Mouse (Mus musculus): Measurements from ENCODE around the gene Coro2a. TPM values are rescaled to one million over a fixed set of nuclear protein-coding genes. Genes with fewer than 3 reads are reported as not detected.

Coro2a gene
- 4.3 and 7.0 TPM in 2 replicates for polyA plus RNA-seq (2015; fragmentation: Nextera tagmentation; extraction: Ambion mirVana)

DNA sequence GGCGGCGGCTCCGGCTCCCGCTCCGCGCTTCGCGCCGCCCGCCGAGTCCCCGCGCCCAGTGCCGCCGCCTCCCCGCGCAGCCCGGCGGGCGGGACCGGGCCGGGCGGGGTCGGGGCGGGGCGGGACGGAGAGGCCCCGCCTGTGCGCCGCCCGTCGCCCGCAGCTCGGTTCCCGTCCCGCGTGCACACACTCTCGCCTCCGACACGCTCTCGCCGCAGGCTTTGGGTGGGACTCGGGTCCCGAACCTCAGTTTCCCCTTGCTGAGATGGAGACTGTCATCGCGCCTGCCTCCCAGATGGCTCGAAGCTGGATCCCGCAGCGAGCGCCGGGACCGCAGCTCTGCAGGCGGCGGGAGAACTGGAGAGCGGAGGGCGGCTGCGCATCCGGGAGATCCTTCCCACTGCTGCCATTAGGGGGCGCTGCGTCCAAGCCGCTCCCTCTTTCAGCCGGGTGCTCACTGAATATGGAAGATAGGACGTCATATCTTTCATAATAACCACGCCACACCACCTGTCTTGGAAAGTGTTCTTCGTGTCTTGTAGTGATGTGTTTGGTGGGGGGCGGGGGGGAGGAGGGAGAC, at the start of gene Coro2a:
Coro2a (minus strand) TSS at position 359 of the 580 bp plus-strand sequence.

DNA sequence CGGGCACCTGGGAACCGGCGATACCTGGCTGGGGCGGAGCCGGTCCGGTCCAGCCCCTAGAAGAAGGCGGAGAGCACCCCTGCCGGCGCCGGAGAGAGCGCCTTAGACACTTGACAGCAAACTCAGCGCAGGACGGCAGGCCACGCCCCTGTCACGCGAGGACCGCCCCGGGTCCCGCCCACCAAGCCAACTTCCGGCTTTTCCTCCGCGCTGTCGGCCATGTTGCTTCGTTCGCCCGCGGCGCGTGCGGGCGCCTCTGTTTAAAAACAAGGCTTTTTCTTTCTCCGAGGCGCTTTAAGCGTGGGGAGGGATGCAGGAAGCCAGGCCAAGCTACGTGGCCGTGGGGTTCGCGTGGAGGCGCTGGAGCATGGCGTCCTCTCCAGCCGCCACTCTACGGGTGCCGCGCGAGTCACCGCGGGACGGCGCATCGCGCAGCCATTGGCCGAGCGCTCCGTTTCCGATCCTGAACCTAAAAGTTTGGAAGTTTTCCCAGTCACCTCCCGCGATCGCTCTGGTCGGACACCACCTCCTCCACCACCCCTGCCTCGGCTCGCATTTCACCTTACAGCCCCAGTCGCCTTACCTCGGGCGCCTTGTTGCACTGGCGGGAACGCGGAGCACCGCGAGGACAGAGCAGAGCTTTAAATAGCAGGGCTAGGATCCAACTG, 48.2 kb upstream of the Coro2a start, which contains the start of gene Tbc1d2:
Tbc1d2 (minus strand) TSS at position 124 of the 668 bp plus-strand sequence.

DNA sequence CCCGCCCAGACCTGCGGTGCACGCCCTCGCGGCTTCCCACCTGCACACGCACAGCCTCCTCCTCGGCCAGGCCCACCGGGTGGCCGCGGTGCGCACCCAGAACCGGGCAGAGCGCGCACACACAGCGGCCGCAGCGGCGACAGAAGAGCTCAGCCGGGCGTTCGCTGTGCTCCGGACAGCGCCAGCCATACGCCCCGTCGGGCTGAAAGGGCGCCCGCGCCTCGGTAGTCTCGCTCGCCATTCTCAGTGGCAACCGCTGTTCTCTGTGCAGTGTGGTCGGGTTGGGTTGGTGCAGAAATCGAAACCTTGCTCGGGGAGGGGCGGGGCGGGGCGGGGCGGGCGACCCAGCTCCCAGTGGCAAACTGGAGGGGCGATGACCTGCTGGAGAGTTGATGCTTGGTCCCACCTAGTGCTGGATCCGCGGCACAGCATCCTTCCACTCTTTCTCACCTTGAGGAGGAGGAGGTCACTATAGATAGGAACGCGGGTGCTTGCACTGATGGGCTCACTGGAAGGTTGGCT, 66.1 kb downstream of the Coro2a start, which contains the start of gene Trim14:
Trim14 (minus strand) TSS at position 302 of the 522 bp plus-strand sequence.

DNA sequence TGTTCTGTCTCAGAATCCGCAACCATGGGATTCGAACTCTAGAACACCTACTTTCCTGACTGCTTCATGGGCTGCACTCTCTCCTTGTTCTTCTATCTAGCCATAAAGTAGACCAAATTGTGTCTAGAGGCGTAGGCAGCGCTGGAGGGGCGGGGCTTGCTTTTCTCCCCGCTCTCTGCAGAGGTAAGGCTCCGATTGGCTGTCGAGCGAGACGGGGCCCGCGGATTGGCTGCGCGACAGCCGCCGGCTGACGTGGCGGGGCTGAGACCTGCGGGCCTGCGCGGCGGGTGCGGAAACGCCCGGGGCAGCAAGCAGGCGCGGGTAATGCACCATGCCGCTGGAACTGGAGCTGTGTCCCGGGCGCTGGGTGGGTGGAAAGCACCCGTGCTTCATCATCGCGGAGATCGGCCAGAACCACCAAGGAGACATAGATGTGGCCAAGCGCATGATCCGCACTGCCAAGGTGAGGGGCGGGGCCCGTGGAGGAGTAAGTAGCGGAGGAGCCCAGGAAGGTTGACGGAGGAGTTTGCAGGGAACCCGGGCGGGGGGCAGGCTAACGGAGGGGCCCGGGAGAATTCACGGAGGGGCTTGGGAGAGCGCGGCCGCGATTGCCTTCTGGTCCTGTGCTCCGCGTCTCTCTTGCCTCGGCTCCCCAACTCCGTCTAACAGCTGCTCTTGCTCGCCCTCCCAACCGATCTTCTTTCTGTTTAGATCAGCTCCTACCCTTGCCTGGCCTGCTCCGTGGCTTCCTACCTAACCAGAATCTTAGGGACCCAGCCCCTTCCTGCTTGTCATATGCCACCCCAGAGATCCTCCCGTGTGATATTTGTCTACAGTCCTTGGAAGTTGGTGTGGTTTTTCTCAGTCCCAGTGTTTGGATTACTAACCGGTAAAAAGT, 112.7 kb downstream of the Coro2a start, which contains the start of gene Nans:
Nans (plus strand) TSS at position 221 of the 898 bp plus-strand sequence.

Other genes starting within 250 kb of the Coro2a start
- gene Trmo, start 212.8 kb downstream of the Coro2a start, polyA plus RNA-seq (2015; fragmentation: Nextera tagmentation; extraction: Ambion mirVana): 9.5 and 9.6 TPM in 2 replicates
- 5.4 and 9.5 TPM in 2 replicates for gene Hemgn, start 188.7 kb downstream of the Coro2a start, polyA plus RNA-seq (2015; fragmentation: Nextera tagmentation; extraction: Ambion mirVana)
- gene Anp32b, start 151.3 kb downstream of the Coro2a start, polyA plus RNA-seq (2015; fragmentation: Nextera tagmentation; extraction: Ambion mirVana): 112 and 145 TPM in 2 replicates
- gene Nans, start 113.0 kb downstream of the Coro2a start, polyA plus RNA-seq (2015; fragmentation: Nextera tagmentation; extraction: Ambion mirVana): 43.0 and 52.5 TPM in 2 replicates
- gene Trim14, start 66.1 kb downstream of the Coro2a start, polyA plus RNA-seq (2015; fragmentation: Nextera tagmentation; extraction: Ambion mirVana): 6.7 and 8.1 TPM in 2 replicates
- 0.38 and 0.92 TPM in 2 replicates for gene Tbc1d2, start 48.0 kb upstream of the Coro2a start, polyA plus RNA-seq (2015; fragmentation: Nextera tagmentation; extraction: Ambion mirVana)

All from adrenal gland, postnatal 0 days (tissue).